Mouse (Mus musculus) thymus, adult 2 months (tissue): ENCODE data around the gene Slc5a4a.

ENCODE experiments used
- CTCF ChIP-seq: fragments of 200-500 bp; IDR thresholded peaks from 2 replicates; pipeline ENCODE4 v1.5.1; 2012; ENCODE audit warnings: mild to moderate bottlenecking, control low read depth, low read length, moderate library complexity, borderline replicate concordance; ENCODE audit not compliant: control insufficient read depth, poor library complexity, insufficient read depth; ENCODE audit errors: extremely low read depth
- POLR2A ChIP-seq: fragments of 200-500 bp; IDR thresholded peaks from 2 replicates; pipeline ENCODE4 v1.6.1; 2012; ENCODE audit warnings: mild to moderate bottlenecking, low read length, control low read depth, moderate library complexity; ENCODE audit not compliant: control insufficient read depth, poor library complexity, insufficient read depth; ENCODE audit errors: extremely low read depth

GRCm38 (mm10) chr10:76218240-76218639 is 71.0 kb downstream of the Slc5a4a start:
- TF ChIP-seq CTCF (no peak), POLR2A (no peak)
